ENCODE assay signal across 17 mouse cellular contexts in genomic region chr10:68025660-68026059, GRCm38 (mm10).
"Had no signal": no experiment of that assay in that cellular context is flagged by ENCODE, and none has a peak within 500 bp of the region (broad histone marks: within the 10 kb centered on the region; RNA-seq: fewer than 3 reads in every experiment).

No protein-coding gene starts in this region.

- H3K9ac ChIP-seq: liver, postnatal 0 days; lung, embryonic 15.5 days; midbrain, embryonic 13.5 days; neural tube, embryonic 12.5 days; stomach, embryonic 15.5 days had no signal

- ATAC-seq: liver, postnatal 0 days; lung, postnatal 0 days; midbrain, embryonic 13.5 days had no signal

- H3K4me2 ChIP-seq: lung, embryonic 15.5 days; midbrain, embryonic 11.5 days; midbrain, embryonic 13.5 days; neural tube, embryonic 12.5 days; stomach, embryonic 15.5 days had no signal

- DNase-seq: liver, postnatal 0 days; lung, adult 2 months; lung, postnatal 14 days; lung, postnatal 36 days; right cerebral cortex, postnatal 14 days; thymus, adult 2 months; thymus, postnatal 14 days; thymus, postnatal 36 days had no signal

- H3K36me3 ChIP-seq: stomach, embryonic 15.5 days had no signal

- H3K4me3 ChIP-seq: lung, embryonic 15.5 days; megakaryocyte, embryonic 14.5 days; midbrain, embryonic 13.5 days; neural tube, embryonic 12.5 days; stomach, embryonic 15.5 days had no signal

- H3K4me1 ChIP-seq: lung, embryonic 15.5 days; midbrain, embryonic 13.5 days; neural tube, embryonic 12.5 days; stomach, embryonic 15.5 days had no signal

- H3K9me3 ChIP-seq: lung, embryonic 15.5 days; megakaryocyte, embryonic 14.5 days; midbrain, embryonic 13.5 days; neural tube, embryonic 12.5 days; stomach, embryonic 15.5 days had no signal

- H3K27ac ChIP-seq: lung, embryonic 15.5 days; macrophage; midbrain, embryonic 13.5 days; neural tube, embryonic 12.5 days; stomach, embryonic 15.5 days; stomach, postnatal 0 days had no signal

- H3K27me3 ChIP-seq: lung, embryonic 15.5 days; megakaryocyte, embryonic 14.5 days; midbrain, embryonic 13.5 days; neural tube, embryonic 12.5 days; stomach, embryonic 15.5 days had no signal
